Mouse (Mus musculus) cerebellum, adult 11 months (tissue): Measurements from ENCODE around the gene Kdm5b.
A peak's percentile ranks its signal among the peaks of the same experiment; 100 is the strongest.
"Not testable (repeated sequence)": the region's sequence is repeated elsewhere in the genome, so short reads cannot be mapped to it uniquely, and the experiment has no call there.

Experiments
- DNase-seq: peaks from one replicate; pipeline ENCODE4 v3.0.0; 2022

Kdm5b gene

DNA sequence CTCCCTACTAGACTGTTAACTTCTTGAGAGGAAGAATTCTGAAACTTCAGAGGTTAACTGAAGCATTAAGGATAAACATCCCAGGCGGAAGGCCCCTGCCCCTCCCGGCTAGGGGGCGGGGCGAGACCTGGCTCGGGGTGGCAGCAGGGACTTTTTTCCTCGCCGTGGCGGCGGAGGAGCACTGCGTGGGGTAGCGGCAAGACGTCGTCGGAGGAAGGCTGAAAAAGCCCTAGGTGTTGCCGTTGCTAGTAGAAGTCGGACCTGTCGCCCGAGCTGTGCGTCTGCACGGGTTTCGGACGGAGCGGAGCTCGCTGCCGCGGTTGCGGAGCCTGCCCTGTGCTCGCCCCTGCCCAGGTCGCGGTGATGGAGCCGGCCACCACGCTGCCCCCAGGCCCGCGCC lies at the start of gene Kdm5b:
TSS of gene Kdm5b (plus strand) at position 196 of the 400 bp plus-strand sequence.
- peak; percentile 87 for DNase-seq

DNA sequence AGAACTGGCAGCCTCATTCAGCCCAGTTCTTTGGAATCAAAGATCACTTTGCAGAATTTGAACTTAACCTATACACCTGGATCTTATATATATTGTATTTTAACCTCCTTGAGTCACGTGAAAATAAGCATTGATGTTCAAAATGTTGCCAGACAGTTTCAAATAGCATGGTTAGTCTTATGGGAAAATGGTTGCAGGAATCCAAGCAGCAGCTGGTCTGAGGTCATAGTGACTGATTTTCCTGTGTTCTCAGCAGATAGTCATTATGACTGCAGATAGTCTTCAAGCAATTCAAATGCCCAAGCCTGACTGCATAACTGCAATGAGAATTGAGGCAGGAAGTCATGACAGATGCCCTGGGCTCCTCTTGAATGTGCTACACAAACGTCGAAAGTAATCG lies 47.8 kb upstream of the Kdm5b start:
- DNase-seq, result no peak

DNA sequence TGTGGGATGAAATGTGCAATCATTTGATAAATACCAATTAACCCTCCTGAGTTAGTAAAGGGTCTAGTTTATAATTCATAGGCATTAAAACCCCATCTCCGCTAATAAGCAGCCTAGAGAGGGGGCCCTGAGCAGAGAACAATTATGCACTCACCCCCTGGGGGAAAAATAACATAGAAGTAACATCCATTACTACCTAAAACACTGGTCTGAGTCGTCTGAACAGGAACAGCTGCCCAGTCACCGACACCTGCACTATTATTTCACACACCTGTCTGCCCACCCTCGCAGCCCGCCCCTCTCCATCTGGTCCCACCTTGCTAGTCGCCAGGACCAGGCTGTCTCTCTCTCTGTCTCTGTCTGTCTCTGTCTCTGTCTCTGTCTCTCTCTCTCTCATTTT lies 47.4 kb upstream of the Kdm5b start:
- DNase-seq, result no peak

DNA sequence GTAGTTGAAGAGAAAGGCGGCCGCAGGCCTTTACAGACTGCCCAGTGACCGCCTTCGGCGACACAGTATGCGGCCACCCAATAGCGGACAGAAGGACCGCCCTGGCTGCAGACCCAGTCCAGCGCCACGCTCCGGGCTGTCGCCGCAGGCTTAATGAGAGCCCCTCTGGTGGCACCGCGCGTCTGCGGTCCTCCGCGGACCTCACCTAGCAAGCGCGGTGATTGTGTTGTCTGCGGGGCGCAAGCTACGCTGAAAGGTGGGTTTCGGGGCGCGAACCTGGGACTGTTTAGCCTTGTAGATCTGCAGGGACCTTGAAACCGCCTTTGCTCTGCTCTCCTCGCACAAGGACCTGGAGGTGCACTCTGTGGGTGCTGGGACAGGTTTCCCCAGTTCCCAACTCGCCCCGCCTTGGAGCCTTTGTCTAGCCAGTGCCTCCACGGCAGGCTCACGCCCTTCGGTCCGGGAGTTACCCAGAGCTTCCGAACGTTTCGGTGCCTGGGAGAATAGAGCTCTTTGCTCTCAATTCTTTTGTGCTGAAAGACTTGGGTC lies 46.6 kb upstream of the Kdm5b start:
- no peak for DNase-seq

GRCm38 (mm10) chr1:134513876-134514590 lies 45.9 kb upstream of the Kdm5b start:
- DNase-seq, result no peak

- no peak for DNase-seq
Measured at GRCm38 (mm10) chr1:134515891-134516290, 44.1 kb upstream of the Kdm5b start.

GRCm38 (mm10) chr1:134516491-134517198 lies 43.3 kb upstream of the Kdm5b start:
- no peak for DNase-seq

- not testable (repeated sequence) for DNase-seq
Measured at GRCm38 (mm10) chr1:134517841-134518240, 42.1 kb upstream of the Kdm5b start.

- DNase-seq, result peak; percentile 71
Measured at GRCm38 (mm10) chr1:134518677-134519076, 41.3 kb upstream of the Kdm5b start.

DNA sequence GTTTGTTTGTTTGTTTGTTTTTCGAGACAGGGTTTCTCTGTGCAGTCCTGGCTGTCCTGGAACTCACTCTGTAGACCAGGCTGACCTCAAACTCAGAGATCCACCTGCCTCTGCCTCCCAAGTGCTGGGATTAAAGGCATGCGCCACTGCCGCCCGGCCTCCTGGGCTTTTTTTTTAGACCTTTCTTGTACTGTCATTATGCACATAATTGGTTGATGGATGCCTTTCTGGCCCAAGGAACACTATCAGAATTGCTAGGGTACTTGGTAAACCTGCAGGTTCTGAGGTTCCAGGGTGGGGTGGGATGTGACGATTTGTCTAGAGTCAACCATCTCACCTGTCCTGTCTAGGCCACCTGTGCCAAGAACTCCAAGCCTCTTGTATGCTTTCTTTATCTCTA lies 40.8 kb upstream of the Kdm5b start:
- not testable (repeated sequence) for DNase-seq

GRCm38 (mm10) chr1:134520001-134520721 lies 39.8 kb upstream of the Kdm5b start:
- DNase-seq, result no peak

GRCm38 (mm10) chr1:134521163-134521562 lies 38.8 kb upstream of the Kdm5b start:
- DNase-seq, result no peak

DNA sequence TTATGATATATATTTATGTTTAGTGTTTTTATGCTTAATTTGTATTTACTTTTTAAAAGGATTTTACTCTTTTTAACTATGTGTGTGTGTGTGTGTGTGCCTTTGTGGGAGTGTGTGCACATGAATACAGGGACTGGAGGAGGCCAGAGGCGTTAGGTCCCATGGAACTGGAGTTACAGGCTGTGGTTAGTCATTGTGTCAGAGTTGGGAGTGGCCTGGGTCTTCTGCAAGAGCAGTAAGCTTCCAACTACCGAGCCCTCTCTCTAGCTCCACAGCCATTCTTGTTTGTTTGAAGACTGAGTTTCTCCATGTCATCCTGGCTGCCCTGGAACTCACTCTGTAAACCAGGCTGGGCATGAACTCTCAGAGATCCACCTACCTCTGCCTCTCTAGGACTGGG lies 37.6 kb upstream of the Kdm5b start:
- DNase-seq, result no peak

GRCm38 (mm10) chr1:134524424-134524823 lies 35.5 kb upstream of the Kdm5b start:
- DNase-seq, result no peak

DNA sequence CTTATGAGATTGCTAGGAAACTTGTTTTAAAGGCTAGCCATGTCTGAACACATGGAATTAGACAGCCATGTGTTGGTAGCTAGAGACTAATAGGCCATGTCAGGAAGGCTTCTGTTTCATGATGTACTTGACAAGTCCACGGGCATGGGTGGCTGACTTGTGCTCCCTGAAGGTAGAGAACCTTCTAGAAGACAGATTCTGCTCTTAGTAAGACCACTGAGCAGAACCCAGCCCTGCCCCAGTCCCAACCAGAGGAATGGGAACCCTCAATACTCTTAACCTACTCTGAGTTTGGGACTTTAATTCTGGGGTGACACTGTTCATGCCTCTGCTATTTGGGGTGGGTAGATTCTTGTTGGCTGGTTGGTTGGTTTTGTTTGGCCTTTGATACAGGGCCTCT lies 35.0 kb upstream of the Kdm5b start:
- no peak for DNase-seq

DNA sequence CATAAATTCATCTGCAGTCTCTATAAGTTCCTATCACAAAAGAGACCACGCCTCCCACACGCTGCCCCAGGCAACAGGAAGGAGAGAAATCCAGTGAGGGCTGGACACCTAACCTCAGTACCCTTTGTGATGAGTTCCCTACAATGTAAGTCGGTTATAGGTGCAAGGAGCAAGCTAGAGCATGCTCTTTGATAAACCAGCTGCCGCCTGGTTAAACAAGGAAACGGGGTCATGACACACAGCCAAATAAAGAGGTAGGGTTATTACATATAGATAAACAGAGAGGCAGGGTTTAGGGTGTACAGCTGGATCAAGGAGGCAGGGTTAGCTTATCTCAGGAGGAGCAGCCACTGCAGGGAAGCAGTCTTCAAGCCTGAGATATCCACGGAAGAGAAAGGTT lies 33.2 kb upstream of the Kdm5b start:
- no peak for DNase-seq

DNA sequence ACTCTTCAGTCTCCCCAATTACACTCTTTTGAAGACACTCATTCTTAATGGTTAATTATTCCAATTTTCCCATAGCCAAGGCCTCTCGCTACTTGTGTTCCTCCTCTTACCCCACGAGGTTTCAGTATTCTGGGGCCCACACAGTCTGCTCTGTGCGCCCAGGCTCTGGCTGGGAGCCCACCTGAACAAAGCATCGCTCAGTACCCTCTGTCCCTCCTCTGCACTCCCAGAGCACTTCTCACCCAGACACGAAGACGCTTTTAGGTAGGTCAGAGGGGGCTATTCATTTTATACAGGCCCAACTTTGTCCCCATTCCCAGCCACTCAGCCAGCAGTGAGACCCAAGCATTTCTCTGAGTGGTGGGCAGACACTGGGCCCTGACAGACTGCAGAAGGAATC lies 29.4 kb upstream of the Kdm5b start:
- DNase-seq, result no peak

DNA sequence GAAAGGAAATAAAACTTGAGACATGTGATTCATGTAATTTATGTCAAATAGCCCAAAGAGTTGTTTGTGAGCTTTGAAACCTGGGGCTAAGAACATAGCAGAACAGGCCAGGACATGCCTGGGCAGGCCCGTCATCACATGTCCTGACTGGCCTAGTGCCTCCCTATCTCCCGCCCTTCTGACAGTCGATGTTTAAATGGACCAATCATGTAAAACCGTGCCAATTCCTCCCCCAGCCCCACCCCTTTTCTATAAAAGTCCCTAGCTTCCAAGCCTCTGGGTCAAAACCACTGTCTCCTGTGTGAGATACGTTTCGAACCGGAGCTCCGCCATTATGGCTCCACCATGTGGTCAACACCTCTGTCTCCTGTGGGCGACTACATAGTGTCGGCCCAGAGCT lies 26.3 kb upstream of the Kdm5b start:
- DNase-seq, result not testable (repeated sequence)

DNA sequence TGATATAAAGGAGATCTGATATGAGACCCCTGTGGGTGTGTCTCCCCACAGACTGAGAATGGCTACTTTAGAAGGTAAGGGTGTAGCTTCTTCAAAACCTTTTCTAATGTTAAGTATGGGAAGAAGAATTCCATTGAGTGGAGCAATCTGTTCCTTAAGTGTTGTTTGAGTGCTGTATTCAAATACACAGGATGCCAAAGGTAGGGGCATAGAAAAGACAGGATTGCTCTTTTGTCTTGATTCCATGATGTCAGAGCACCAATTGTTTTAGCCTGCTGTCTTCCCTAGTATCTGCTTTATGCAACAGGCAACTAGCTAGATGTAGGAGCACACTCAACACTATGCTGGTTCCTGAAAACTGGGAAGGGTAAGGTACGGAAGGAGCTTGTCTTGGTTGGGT lies 24.9 kb upstream of the Kdm5b start:
- no peak for DNase-seq

GRCm38 (mm10) chr1:134535513-134535912 lies 24.5 kb upstream of the Kdm5b start:
- DNase-seq, result no peak

DNA sequence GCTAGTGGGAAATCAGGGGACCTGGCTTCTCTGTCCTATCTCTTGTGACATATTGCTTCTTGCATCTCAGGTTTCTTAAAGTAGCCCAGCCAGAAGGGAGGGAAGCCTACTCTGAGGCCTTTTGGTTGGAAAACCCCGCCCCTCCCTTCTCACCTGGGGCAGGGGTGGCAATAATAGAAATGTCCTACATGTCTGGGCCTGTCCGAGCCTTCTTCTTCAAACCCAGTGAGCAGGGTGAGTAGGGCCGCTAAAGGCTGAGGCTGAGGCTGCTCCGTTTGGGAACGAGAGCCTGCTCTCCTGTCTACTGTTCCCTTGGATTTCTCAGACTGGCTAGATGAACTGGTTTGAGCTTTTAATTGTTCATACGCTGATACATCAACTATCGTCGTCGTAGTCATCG lies 19.4 kb upstream of the Kdm5b start:
- no peak for DNase-seq

DNA sequence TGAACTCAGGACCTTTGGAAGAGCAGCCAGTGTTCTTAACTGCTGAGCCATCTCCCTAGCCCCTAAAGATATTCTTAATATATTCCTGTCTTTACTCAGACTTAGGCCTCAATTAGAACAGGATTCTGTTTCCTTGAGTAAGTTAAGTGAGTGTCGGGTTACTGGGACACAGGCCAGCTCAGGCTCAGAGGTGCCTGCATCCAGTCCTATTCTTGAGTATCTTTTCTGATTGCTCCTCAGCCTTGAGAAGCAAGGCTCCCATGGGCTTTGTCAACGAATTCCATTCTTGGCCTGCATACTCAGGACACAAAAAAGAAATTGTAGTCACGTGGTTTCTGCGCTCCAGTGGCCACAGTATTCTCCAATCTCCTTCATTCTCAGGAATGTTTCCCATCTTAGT lies 11.7 kb upstream of the Kdm5b start:
- DNase-seq, result no peak

- DNase-seq, result no peak
Measured at GRCm38 (mm10) chr1:134549632-134550132, 10.3 kb upstream of the Kdm5b start, which contains the start of gene Mgat4e. Gene Mgat4e (minus strand): TSS chr1:134549682.
